Mouse (Mus musculus) left cerebral cortex, postnatal 14 days (tissue): ENCODE measurements at regions not wholly inside any gene's neighbourhood (a gene's known extent, or its start where the extent isn't known, plus 50 kb on each side); places are given as distances from the start of the nearest gene placed in this dataset.

Source experiments
- DNase-seq, 2 experiments: peaks; one replicate each; pipeline ENCODE4 v3.0.0; 2021 to 2022; ENCODE audit warnings: low spot score in 2 of 2, mixed read lengths in 1 of 2
- intact Hi-C: fragments of 180-260 bp; cut with DNase I; formaldehyde crosslinking; loops from one replicate; pipeline ENCODE4 v1.15.1; 2025

GRCm38 (mm10) chr1:60823006-60823665 is 63.7 kb upstream of the Ctla4 start:
- intact Hi-C loops: no loop called here

GRCm38 (mm10) chr1:60824218-60825125 is 62.3 kb upstream of the Ctla4 start:
- DNase-seq: no peak
- intact Hi-C loops: no loop called here

More at GRCm38 (mm10) chr1:60823006-60823665, 63.7 kb upstream of the Ctla4 start:
- DNase-seq: peak; percentile 56 to 80

GRCm38 (mm10) chr1:60825256-60826186 is 61.3 kb upstream of the Ctla4 start:
- intact Hi-C loops: no loop called here

GRCm38 (mm10) chr1:60826981-60827380 is 59.8 kb upstream of the Ctla4 start:
- DNase-seq: no peak
- intact Hi-C loops: no loop called here

More at GRCm38 (mm10) chr1:60825256-60826186, 61.3 kb upstream of the Ctla4 start:
- DNase-seq: no peak

- intact Hi-C loops: no loop called here
- DNase-seq: no peak
These were observed 58.6 kb upstream of the Ctla4 start for GRCm38 (mm10) chr1:60828152-60828551.

GRCm38 (mm10) chr1:60829849-60830248 is 57.0 kb upstream of the Ctla4 start:
- intact Hi-C loops: no loop called here
- no peak for DNase-seq

- no peak for DNase-seq
- intact Hi-C loops: no loop called here
These were observed 53.1 kb upstream of the Ctla4 start for GRCm38 (mm10) chr1:60833668-60834067.
